Comparison of ENCODE assay signal across 11 mouse cellular contexts in genomic region chr3:121340321-121340761, GRCm38 (mm10). TPM values are rescaled to one million over a fixed set of nuclear protein-coding genes. Genes with fewer than 3 reads are reported as not detected.
DNase-seq lines count a peak whose midpoint lies in the region; ATAC-seq lines count a peak whose summit lies in the region.
"Had no signal": no experiment of that assay in that cellular context is flagged by ENCODE, and none has a peak within 500 bp of the region (broad histone marks: within the 10 kb centered on the region; RNA-seq: fewer than 3 reads in every experiment).

No protein-coding gene starts in this region.

- H3K4me1 ChIP-seq in heart, embryonic 10.5 days, result peaks cover 42% of the 10 kb centered on the region
- H3K4me1 ChIP-seq in heart, embryonic 15.5 days (replicated peaks), result peaks cover 33% of the 10 kb centered on the region
- H3K4me1 ChIP-seq in lung, embryonic 15.5 days, result peaks cover 55% of the 10 kb centered on the region

- H3K4me2 ChIP-seq in heart, embryonic 15.5 days, result no peak overlapping the region
- H3K4me2 ChIP-seq in lung, embryonic 15.5 days, result no peak overlapping the region
- H3K4me2 ChIP-seq: forebrain, embryonic 13.5 days; hindbrain, embryonic 12.5 days had no signal

- no peak overlapping the region for H3K9ac ChIP-seq in heart, embryonic 15.5 days
- no peak overlapping the region for H3K9ac ChIP-seq in lung, embryonic 15.5 days
- H3K9ac ChIP-seq: forebrain, embryonic 13.5 days; hindbrain, embryonic 12.5 days had no signal

- H3K27me3 ChIP-seq in heart, embryonic 10.5 days (ENCODE audit: insufficient read depth, poor library complexity, severe bottlenecking), result no peaks in the 10 kb centered on the region
- H3K27me3 ChIP-seq in heart, embryonic 15.5 days, result no peaks in the 10 kb centered on the region
- H3K27me3 ChIP-seq in lung, embryonic 15.5 days, result no peaks in the 10 kb centered on the region
- H3K27me3 ChIP-seq: forebrain, embryonic 13.5 days; hindbrain, embryonic 12.5 days had no signal

- H3K36me3 ChIP-seq in heart, embryonic 10.5 days, result no peaks in the 10 kb centered on the region
- no peaks in the 10 kb centered on the region for H3K36me3 ChIP-seq in heart, embryonic 15.5 days
- H3K36me3 ChIP-seq in lung, embryonic 15.5 days, result no peaks in the 10 kb centered on the region
- H3K36me3 ChIP-seq: hindbrain, embryonic 12.5 days had no signal

- no peak for ATAC-seq in heart, embryonic 15.5 days (replicated peaks; ENCODE audit: insufficient number of reproducible peaks, insufficient read depth, low FRiP score, low read depth)
- ATAC-seq in lung, embryonic 15.5 days (ENCODE audit: borderline replicate concordance, extremely low read depth, low FRiP score, low TSS enrichment), result peak; percentile 78; the same call in 1 of the 2 replicates
- ATAC-seq: forebrain, embryonic 13.5 days had no signal

- peak overlapping the region; percentile 24; the same call in 1 of the 2 replicates for H3K27ac ChIP-seq in heart, embryonic 10.5 days
- peak overlapping the region; percentile 48 for H3K27ac ChIP-seq in heart, embryonic 15.5 days
- H3K27ac ChIP-seq in lung, embryonic 15.5 days, result peak overlapping the region; percentile 89
- H3K27ac ChIP-seq: forebrain, embryonic 13.5 days; hindbrain, embryonic 12.5 days had no signal

- H3K4me3 ChIP-seq in heart, embryonic 10.5 days, result no peak overlapping the region
- no peak overlapping the region for H3K4me3 ChIP-seq in heart, embryonic 15.5 days
- no peak overlapping the region for H3K4me3 ChIP-seq in lung, embryonic 15.5 days
- H3K4me3 ChIP-seq: forebrain, embryonic 13.5 days; hindbrain, embryonic 12.5 days had no signal

- H3K9me3 ChIP-seq in heart, embryonic 10.5 days, result no peaks in the 10 kb centered on the region
- H3K9me3 ChIP-seq in heart, embryonic 15.5 days (replicated peaks), result no peaks in the 10 kb centered on the region
- H3K9me3 ChIP-seq in lung, embryonic 15.5 days, result no peaks in the 10 kb centered on the region
- H3K9me3 ChIP-seq: forebrain, embryonic 13.5 days; hindbrain, embryonic 12.5 days had no signal

- 28% methylated on average over 7 of the region's 7 CpGs for WGBS in heart, embryonic 10.5 days
- 19% methylated on average over 7 of the region's 7 CpGs for WGBS in heart, embryonic 15.5 days
- 12% methylated on average over 7 of the region's 7 CpGs for WGBS in lung, embryonic 15.5 days

- DNase-seq in heart, embryonic 10.5 days (ENCODE audit: low spot score), result no peak
- no peak for DNase-seq in heart, adult 8-10 months (ENCODE audit: low spot score)
- DNase-seq in adrenal gland, adult 2 months, result peak; percentile 79
- DNase-seq in B cell, adult 2 months, result no peak
- DNase-seq in spleen, postnatal 10 days (ENCODE audit: low spot score in 2 of 2), result no peak
- DNase-seq in spleen, postnatal 4 days (ENCODE audit: low spot score in 2 of 2), result no peak
- DNase-seq: cerebellum, adult 9-11 months had no signal

RNA-seq across cellular contexts. Expression of gene Alg14, which starts 48.8 kb away (rescaled TPM):
- 40.1 and 44.5 TPM in 2 replicates for polyA plus RNA-seq in heart, embryonic 10.5 days (2016; fragmentation: Nextera tagmentation; extraction: Ambion mirVana)
- total RNA-seq in heart, adult 8-10 months (2022), result 10 to 100 TPM in 2 of 4 experiments, 1 to 10 TPM in 2; 7.5 to 12.4 (median 10.9) TPM
- 10 to 100 TPM; 37.3 to 39.7 TPM for total RNA-seq in adrenal gland, adult 2 months (2021)
- polyA plus RNA-seq in adrenal gland, adult 2 months (2012; rRNA removed), result 16.1 and 16.4 TPM in 2 replicates
- 34.1 and 39.6 TPM in 2 replicates for polyA plus RNA-seq in heart, embryonic 15.5 days (2015; fragmentation: Nextera tagmentation; extraction: Ambion mirVana)
- 44.5 and 46.0 TPM in 2 replicates for polyA plus RNA-seq in lung, embryonic 15.5 days (2015; fragmentation: Nextera tagmentation; extraction: Ambion mirVana)

RNA-seq across cellular contexts. Expression of gene Tmem56, which starts 57.4 kb away (rescaled TPM):
- polyA plus RNA-seq in heart, embryonic 10.5 days (2016; fragmentation: Nextera tagmentation; extraction: Ambion mirVana), result 3.0 and 3.5 TPM in 2 replicates
- 1 to 10 TPM; 1.2 to 2.7 (median 2.0) TPM for total RNA-seq in heart, adult 8-10 months (2022)
- total RNA-seq in adrenal gland, adult 2 months (2021), result 10 to 100 TPM; 32.0 to 56.3 TPM
- 7.8 TPM in 2 replicates for polyA plus RNA-seq in adrenal gland, adult 2 months (2012; rRNA removed)
- 0.49 and 0.67 TPM in 2 replicates for polyA plus RNA-seq in heart, embryonic 15.5 days (2015; fragmentation: Nextera tagmentation; extraction: Ambion mirVana)
- polyA plus RNA-seq in lung, embryonic 15.5 days (2015; fragmentation: Nextera tagmentation; extraction: Ambion mirVana), result 0.36 and 0.40 TPM in 2 replicates

Comparison
In these comparisons a context has a peak if more than half of its experiments do, and no peak if none do; other contexts are left out.
1. H3K27ac ChIP-seq: peak in every context shown above with its lines; median percentile 89 in lung, embryonic 15.5 days; 48 in heart, embryonic 15.5 days; 24 in heart, embryonic 10.5 days.